Mouse (Mus musculus) kidney, embryonic 14.5 days (tissue): ENCODE data around the gene Paf1. TPM values are rescaled to one million over a fixed set of nuclear protein-coding genes. Genes with fewer than 3 reads are reported as not detected.

Experiments
- ATAC-seq: fragments of 200-750 bp; cut with Nextera tagmentation; 2 replicates; pipeline ENCODE4 v1.8.0; 2017; ENCODE audit warnings: moderate number of reproducible peaks, mild to moderate bottlenecking, moderate TSS enrichment, moderate library complexity; ENCODE audit not compliant: low FRiP score, low TSS enrichment
- H3K27ac ChIP-seq: fragments of 300-500 bp; sonication (generic); 2 replicates; pipeline ENCODE4 v1.5.1; 2014; ENCODE audit warnings: low read depth, mild to moderate bottlenecking, low read length, moderate library complexity, mixed read lengths
- H3K27me3 ChIP-seq: fragments of 300-500 bp; sonication (generic); 2 replicates; pipeline ENCODE4 v1.6.1; 2014; ENCODE audit warnings: mild to moderate bottlenecking, low read length; ENCODE audit not compliant: control insufficient read depth, insufficient read depth
- H3K36me3 ChIP-seq: fragments of 300-500 bp; sonication (generic); 2 replicates; pipeline ENCODE4 v1.6.1; 2014; ENCODE audit warnings: low read length, mixed read lengths; ENCODE audit not compliant: control insufficient read depth, insufficient read depth
- H3K4me1 ChIP-seq: fragments of 300-500 bp; sonication (generic); 2 replicates; pipeline ENCODE4 v1.6.1; 2014; ENCODE audit warnings: low read length, mixed read lengths; ENCODE audit not compliant: control insufficient read depth, insufficient read depth
- H3K4me2 ChIP-seq: fragments of 300-500 bp; sonication (generic); replicated peaks from 2 replicates; pipeline ENCODE4 v1.6.1; 2014; ENCODE audit warnings: low read depth, mild to moderate bottlenecking, low read length
- H3K4me3 ChIP-seq: fragments of 300-500 bp; sonication (generic); 2 replicates; pipeline ENCODE4 v1.5.1; 2014; ENCODE audit warnings: mild to moderate bottlenecking, low read length
- H3K9ac ChIP-seq: fragments of 300-500 bp; sonication (generic); 2 replicates; pipeline ENCODE4 v1.6.1; 2014; ENCODE audit warnings: low read depth, mild to moderate bottlenecking, low read length, moderate library complexity
- H3K9me3 ChIP-seq: fragments of 300-500 bp; sonication (generic); 2 replicates; pipeline ENCODE4 v1.6.1; 2016; ENCODE audit warnings: low read length; ENCODE audit not compliant: control insufficient read depth
- WGBS: fragments of 180-500 bp; shearing (Covaris S2); extraction: QIAGEN DNeasy Blood & Tissue Kit; methylation state at CpG from one replicate; pipeline ENCODE4 v1.1.7; 2014; 5-methylcytosine and 5-hydroxymethylcytosine counted together
- polyA plus RNA-seq: library from polyadenylated mRNA; unstranded; fragments of >200 nt; fragmentation: Nextera tagmentation; extraction: Ambion mirVana; gene quantifications from 2 replicates; pipeline ENCODE4 v1.2.1, GENCODE M21; 2014

Gene Paf1
- polyA plus RNA-seq, 1 experiment from 2014 or later = 82.1 TPM

GRCm38 (mm10) chr7:28444344-28444974, 51.7 kb downstream of the Paf1 start:
- H3K36me3 ChIP-seq = no peaks in the 10 kb centered on the region

DNA sequence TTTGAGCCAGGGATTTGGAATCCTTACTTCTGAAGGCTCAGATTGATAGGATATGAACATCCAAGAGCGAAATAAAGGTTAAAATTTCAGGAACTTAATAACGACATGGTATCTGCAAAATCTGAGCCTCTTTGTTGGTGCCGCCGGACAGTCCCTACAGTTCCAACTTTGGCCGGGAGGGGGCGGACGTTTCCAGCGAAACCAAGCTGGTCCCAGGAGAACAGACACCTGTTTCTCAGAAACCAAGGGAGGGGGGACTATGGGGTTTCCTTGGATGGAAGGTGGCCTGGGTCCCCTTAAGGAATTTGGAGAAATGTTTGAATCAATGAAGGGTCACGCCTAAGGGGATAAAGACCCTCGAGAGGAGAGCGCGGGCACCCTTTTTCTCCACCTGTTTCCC, 53.7 kb downstream of the Paf1 start:
- Histone ChIP-seq H3K27ac (no peak overlapping the region), H3K4me3 (no peak overlapping the region), H3K4me1 (no peaks in the 10 kb centered on the region), H3K27me3 (no peaks in the 10 kb centered on the region), H3K36me3 (no peaks in the 10 kb centered on the region), H3K9ac (no peak overlapping the region), H3K9me3 (no peaks in the 10 kb centered on the region), H3K4me2 (no peak overlapping the region)
- no peak for ATAC-seq
- WGBS = 6% methylated on average over 12 of the region's 12 CpGs

More at GRCm38 (mm10) chr7:28444344-28444974, 51.7 kb downstream of the Paf1 start:
- H3K27ac ChIP-seq = no peak overlapping the region
- no peak overlapping the region for H3K4me3 ChIP-seq
- 85% methylated on average over 13 of the region's 13 CpGs for WGBS
- H3K27me3 ChIP-seq = no peaks in the 10 kb centered on the region
- H3K4me1 ChIP-seq = no peaks in the 10 kb centered on the region
- no peaks in the 10 kb centered on the region for H3K9me3 ChIP-seq
- no peak overlapping the region for H3K9ac ChIP-seq
- no peak overlapping the region for H3K4me2 ChIP-seq
- no peak for ATAC-seq

GRCm38 (mm10) chr7:28447101-28447830, 54.5 kb downstream of the Paf1 start:
- H3K4me3 ChIP-seq = no peak overlapping the region
- no peaks in the 10 kb centered on the region for H3K36me3 ChIP-seq
- no peak overlapping the region for H3K27ac ChIP-seq
- H3K4me1 ChIP-seq = no peaks in the 10 kb centered on the region
- H3K9me3 ChIP-seq = no peaks in the 10 kb centered on the region
- WGBS = 22% methylated on average over 12 of the region's 12 CpGs
- H3K27me3 ChIP-seq = no peaks in the 10 kb centered on the region
- no peak for ATAC-seq
- H3K9ac ChIP-seq = no peak overlapping the region
- H3K4me2 ChIP-seq = no peak overlapping the region

- H3K9ac ChIP-seq = no peak overlapping the region
- H3K27me3 ChIP-seq = no peaks in the 10 kb centered on the region
- WGBS = 70% methylated on average over 13 of the region's 13 CpGs
- no peak for ATAC-seq
- no peak overlapping the region for H3K4me3 ChIP-seq
- H3K4me2 ChIP-seq = no peak overlapping the region
- H3K36me3 ChIP-seq = no peaks in the 10 kb centered on the region
- H3K27ac ChIP-seq = no peak overlapping the region
- peaks cover 6% of the 10 kb centered on the region for H3K4me1 ChIP-seq
- H3K9me3 ChIP-seq = no peaks in the 10 kb centered on the region
Measured at GRCm38 (mm10) chr7:28447865-28448820, 55.4 kb downstream of the Paf1 start.

Other genes starting within 250 kb of the Paf1 start
- 57.0 and 85.8 TPM in 2 replicates for gene Fbl, start 223.2 kb upstream of the Paf1 start, polyA plus RNA-seq
- 19.4 and 19.8 TPM in 2 replicates for gene Dyrk1b, start 213.5 kb upstream of the Paf1 start, polyA plus RNA-seq
- gene Eid2, start 125.1 kb upstream of the Paf1 start, polyA plus RNA-seq = 2.4 and 7.4 TPM in 2 replicates
- 10.0 and 12.1 TPM in 2 replicates for gene Eid2b, start 115.2 kb upstream of the Paf1 start, polyA plus RNA-seq
- gene Selenov, start 101.8 kb upstream of the Paf1 start, polyA plus RNA-seq = 0.26 TPM in 1 of 2 replicates, not detected in the other
- 0.51 and 0.93 TPM in 2 replicates for gene Dll3, start 90.7 kb upstream of the Paf1 start, polyA plus RNA-seq
- 165 and 191 TPM in 2 replicates for gene Timm50, start 80.9 kb upstream of the Paf1 start, polyA plus RNA-seq
- gene Supt5, start 54.2 kb upstream of the Paf1 start, polyA plus RNA-seq = 46.6 and 84.5 TPM in 2 replicates
- gene Rps16, start 42.3 kb upstream of the Paf1 start, polyA plus RNA-seq = 1,287 and 1,567 TPM in 2 replicates
- 52.4 and 70.8 TPM in 2 replicates for gene Plekhg2, start 20.4 kb upstream of the Paf1 start, polyA plus RNA-seq
- gene Zfp36, start 12.7 kb upstream of the Paf1 start, polyA plus RNA-seq = 8.3 and 10.7 TPM in 2 replicates
- gene Med29, start 243 bp upstream of the Paf1 start, polyA plus RNA-seq = 54.5 and 68.8 TPM in 2 replicates
- gene Gmfg, start 44.5 kb downstream of the Paf1 start, polyA plus RNA-seq = 11.8 and 17.9 TPM in 2 replicates
- gene Lrfn1, start 59.0 kb downstream of the Paf1 start, polyA plus RNA-seq = 3.2 and 4.9 TPM in 2 replicates
- gene Ifnl2, start 117.5 kb downstream of the Paf1 start, polyA plus RNA-seq = not detected in 2 replicates
- not detected in 2 replicates for gene Ifnl3, start 129.9 kb downstream of the Paf1 start, polyA plus RNA-seq
- gene Sycn, start 147.9 kb downstream of the Paf1 start, polyA plus RNA-seq = not detected in 2 replicates
- gene Nccrp1, start 154.3 kb downstream of the Paf1 start, polyA plus RNA-seq = not detected in 2 replicates
- 33.3 and 34.9 TPM in 2 replicates for gene Samd4b, start 205.2 kb downstream of the Paf1 start, polyA plus RNA-seq
- 48.3 and 60.7 TPM in 2 replicates for gene Pak4, start 205.2 kb downstream of the Paf1 start, polyA plus RNA-seq
- not detected in 2 replicates for gene Acp7, start 238.4 kb downstream of the Paf1 start, polyA plus RNA-seq